Mouse (Mus musculus) right cerebral cortex, postnatal 25 days (tissue): ENCODE results near the gene Tmem201.

Experiments used
- DNase-seq: peaks from one replicate; pipeline ENCODE4 v3.0.0; 2022

Tmem201 gene

GRCm38 (mm10) chr4:149675378-149676261 lies 62.2 kb downstream of the Tmem201 start:
- DNase-seq = peak; percentile 80

GRCm38 (mm10) chr4:149674814-149675377 lies 62.9 kb downstream of the Tmem201 start:
- DNase-seq = no peak

- DNase-seq = no peak
Observed at GRCm38 (mm10) chr4:149672747-149673146, 65.1 kb downstream of the Tmem201 start.

GRCm38 (mm10) chr4:149671175-149671574 lies 66.7 kb downstream of the Tmem201 start:
- no peak for DNase-seq

GRCm38 (mm10) chr4:149665692-149666090 lies 72.2 kb downstream of the Tmem201 start:
- no peak for DNase-seq
